Mouse (Mus musculus): ENCODE results near the gene Zmym4.

DNA sequence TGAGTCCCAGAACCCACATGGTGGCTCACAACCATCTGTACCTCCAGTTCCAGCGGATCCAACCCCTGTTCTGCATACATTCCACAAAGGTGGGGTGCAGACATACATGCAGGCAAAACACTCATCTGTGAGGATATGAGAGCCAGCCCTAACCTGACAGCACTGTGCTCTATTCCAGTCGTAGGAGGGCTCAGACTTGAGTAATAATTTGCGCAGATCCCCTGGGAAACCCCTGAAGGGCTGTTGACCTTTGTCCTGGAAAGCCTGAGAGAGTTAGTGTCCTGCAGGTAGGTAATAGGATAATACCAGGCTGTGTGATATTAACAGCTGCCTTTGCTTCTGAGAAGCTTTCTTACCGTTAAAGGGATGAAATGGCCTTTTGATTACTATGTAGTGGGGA is 20.6 kb upstream of the Zmym4 start:
- TF ChIP-seq CTCF (IDR thresholded peaks at IDR 0.05; ENCODE audit: extremely low read depth, insufficient read depth, low read length) (no peak), POLR2A (IDR thresholded peaks at IDR 0.05; ENCODE audit: extremely low read depth, insufficient read depth, low read length) (no peak)

All from cortical plate, adult 2 months (tissue).